Mouse (Mus musculus): ENCODE results near the gene Aurka. TPM values are rescaled to one million over a fixed set of nuclear protein-coding genes. Genes with fewer than 3 reads are reported as not detected.
A peak's percentile ranks its signal among the peaks of the same experiment; 100 is the strongest.

Aurka gene
- polyA plus RNA-seq, 1 experiment from 2014 or later, result 74.2 TPM

DNA sequence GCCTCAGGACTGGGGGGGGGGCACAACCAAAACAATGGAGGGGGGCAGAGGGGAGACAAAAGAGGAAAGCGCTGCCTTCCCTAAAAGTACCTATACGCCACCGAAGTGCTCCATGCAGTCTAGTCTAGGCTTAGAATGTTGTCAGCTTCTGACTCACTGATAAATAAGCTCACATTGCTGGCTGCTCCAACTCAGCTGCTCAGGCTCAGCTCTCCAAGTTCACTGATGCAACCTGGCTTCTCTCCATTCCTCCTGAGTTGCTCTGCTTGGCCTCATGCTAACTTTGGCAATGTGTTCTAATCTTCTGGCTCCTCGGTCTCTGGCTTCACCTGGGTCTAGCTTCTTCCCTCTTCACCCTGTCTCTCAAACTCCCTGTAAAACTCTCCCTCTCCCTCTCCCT lies 6.2 kb upstream of the Aurka start:
- Histone ChIP-seq H3K27me3 (replicated peaks; ENCODE audit: control insufficient read depth, insufficient read depth, low read length) (no peaks in the 10 kb centered on the region), H3K4me3 (ENCODE audit: low read depth, low read length) (no peak overlapping the region), H3K9ac (ENCODE audit: low read length) (no peak overlapping the region), H3K4me1 (ENCODE audit: control insufficient read depth, insufficient read depth, low read length) (peaks cover 3% of the 10 kb centered on the region; the same call in 1 of the 2 replicates), H3K36me3 (ENCODE audit: control insufficient read depth, insufficient read depth, low read length) (peaks cover 89% of the 10 kb centered on the region), H3K4me2 (ENCODE audit: low read length) (no peak overlapping the region), H3K27ac (ENCODE audit: low read depth, low read length) (no peak overlapping the region), H3K9me3 (replicated peaks; ENCODE audit: control insufficient read depth, low read length) (no peaks in the 10 kb centered on the region)
- DNase-seq (ENCODE audit: low spot score) (no peak), ATAC-seq (no peak)
- 93% methylated on average over 4 of the region's 4 CpGs for whole genome bisulfite sequencing

GRCm38 (mm10) chr2:172371258-172371657 lies 923 bp upstream of the Aurka start:
- Histone ChIP-seq H3K4me3 (ENCODE audit: low read depth, low read length) (peak overlapping the region; percentile 93), H3K4me2 (ENCODE audit: low read length) (peak overlapping the region; percentile 64), H3K36me3 (ENCODE audit: control insufficient read depth, insufficient read depth, low read length) (peaks cover 55% of the 10 kb centered on the region), H3K9me3 (replicated peaks; ENCODE audit: control insufficient read depth, low read length) (no peaks in the 10 kb centered on the region), H3K4me1 (ENCODE audit: control insufficient read depth, insufficient read depth, low read length) (peaks cover 16% of the 10 kb centered on the region), H3K27me3 (replicated peaks; ENCODE audit: control insufficient read depth, insufficient read depth, low read length) (no peaks in the 10 kb centered on the region), H3K9ac (ENCODE audit: low read length) (peak overlapping the region; percentile 91), H3K27ac (ENCODE audit: low read depth, low read length) (no peak overlapping the region)
- DNase-seq (ENCODE audit: low spot score) (no peak), ATAC-seq (no peak)
- 0% methylated on average over 11 of the region's 11 CpGs for WGBS

DNA sequence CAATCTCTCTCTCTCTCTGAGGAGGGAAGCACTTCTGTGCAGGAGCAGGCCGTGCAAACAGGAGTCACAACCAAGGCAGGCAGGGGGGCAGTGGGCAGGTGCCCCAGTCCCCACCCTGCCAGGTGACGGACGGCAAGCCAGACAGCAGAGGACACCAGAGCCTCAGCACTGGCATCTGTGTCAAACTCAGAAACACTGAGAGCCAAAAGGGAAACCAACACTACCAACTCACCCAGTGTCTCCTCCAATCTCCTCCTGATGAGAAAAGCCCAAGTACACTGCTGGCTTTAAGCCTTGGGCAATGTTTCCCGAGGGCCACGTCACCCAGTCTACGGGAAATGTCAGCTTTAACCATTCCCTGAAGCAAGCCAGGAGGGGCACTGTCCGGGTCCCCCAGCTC lies 7.2 kb downstream of the Aurka start:
- H3K4me3 ChIP-seq (ENCODE audit: low read depth, low read length), result no peak overlapping the region
- H3K36me3 ChIP-seq (ENCODE audit: control insufficient read depth, insufficient read depth, low read length), result peaks cover 90% of the 10 kb centered on the region
- H3K4me1 ChIP-seq (ENCODE audit: control insufficient read depth, insufficient read depth, low read length), result no peaks in the 10 kb centered on the region
- DNase-seq (ENCODE audit: low spot score) (no peak), ATAC-seq (no peak)
- no peak overlapping the region for H3K9ac ChIP-seq (ENCODE audit: low read length)
- WGBS, result 87% methylated on average over 7 of the region's 7 CpGs
- H3K4me2 ChIP-seq (ENCODE audit: low read length), result no peak overlapping the region
- no peaks in the 10 kb centered on the region for H3K27me3 ChIP-seq (replicated peaks; ENCODE audit: control insufficient read depth, insufficient read depth, low read length)
- no peak overlapping the region for H3K27ac ChIP-seq (ENCODE audit: low read depth, low read length)
- H3K9me3 ChIP-seq (replicated peaks; ENCODE audit: control insufficient read depth, low read length), result no peaks in the 10 kb centered on the region

DNA sequence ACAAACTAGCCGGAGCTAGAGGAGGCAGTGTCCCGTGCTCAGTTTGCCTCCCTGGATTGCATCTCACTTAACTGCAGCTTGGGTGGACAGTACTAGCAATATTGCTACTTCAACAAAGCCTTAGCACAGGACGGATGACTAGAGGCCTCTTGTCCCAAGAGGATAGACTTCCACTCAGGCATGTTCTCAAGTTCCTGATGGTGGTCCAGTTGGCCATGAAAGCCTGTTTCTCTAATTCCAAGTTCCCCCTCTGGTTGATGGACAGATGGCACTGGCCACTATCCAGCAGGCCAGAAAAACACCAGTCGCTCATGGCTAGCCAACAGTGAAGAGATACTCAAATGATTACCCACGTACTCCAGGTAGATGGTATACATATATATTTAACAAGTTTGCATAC lies 14.5 kb downstream of the Aurka start:
- 70% methylated on average over 5 of the region's 5 CpGs for WGBS
- ATAC-seq (no peak), DNase-seq (ENCODE audit: low spot score) (peak; percentile 39)
- H3K27me3 ChIP-seq (replicated peaks; ENCODE audit: control insufficient read depth, insufficient read depth, low read length), result no peaks in the 10 kb centered on the region
- H3K36me3 ChIP-seq (ENCODE audit: control insufficient read depth, insufficient read depth, low read length), result peaks cover 60% of the 10 kb centered on the region
- no peak overlapping the region for H3K4me3 ChIP-seq (ENCODE audit: low read depth, low read length)
- H3K9me3 ChIP-seq (replicated peaks; ENCODE audit: control insufficient read depth, low read length), result no peaks in the 10 kb centered on the region
- peak overlapping the region; percentile 45 for H3K27ac ChIP-seq (ENCODE audit: low read depth, low read length)
- peaks cover 27% of the 10 kb centered on the region for H3K4me1 ChIP-seq (ENCODE audit: control insufficient read depth, insufficient read depth, low read length)
- H3K4me2 ChIP-seq (ENCODE audit: low read length), result no peak overlapping the region
- no peak overlapping the region for H3K9ac ChIP-seq (ENCODE audit: low read length)

DNA sequence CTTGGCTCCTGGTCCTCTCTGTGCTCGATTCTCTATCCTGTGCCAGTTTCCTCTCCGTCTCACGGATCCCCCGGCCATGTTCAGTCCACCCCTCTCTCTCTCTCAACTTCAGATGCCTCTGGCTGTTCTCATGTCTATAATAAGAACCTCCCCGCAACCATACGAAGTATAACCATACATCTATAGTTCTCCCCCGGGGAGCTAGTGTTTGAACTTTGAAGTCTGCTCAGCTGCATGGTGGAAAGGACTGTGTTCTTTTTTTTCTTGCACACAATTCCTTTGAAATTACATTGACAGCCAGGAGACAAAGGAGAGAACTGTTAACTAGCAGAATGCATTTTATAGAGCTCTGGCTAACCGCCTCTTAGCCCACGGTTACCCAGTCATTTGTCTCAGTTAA lies 15.6 kb downstream of the Aurka start:
- peaks cover 52% of the 10 kb centered on the region for H3K36me3 ChIP-seq (ENCODE audit: control insufficient read depth, insufficient read depth, low read length)
- H3K4me1 ChIP-seq (ENCODE audit: control insufficient read depth, insufficient read depth, low read length), result peaks cover 27% of the 10 kb centered on the region
- no peak overlapping the region for H3K9ac ChIP-seq (ENCODE audit: low read length)
- H3K4me3 ChIP-seq (ENCODE audit: low read depth, low read length), result no peak overlapping the region
- H3K27me3 ChIP-seq (replicated peaks; ENCODE audit: control insufficient read depth, insufficient read depth, low read length), result no peaks in the 10 kb centered on the region
- no peaks in the 10 kb centered on the region for H3K9me3 ChIP-seq (replicated peaks; ENCODE audit: control insufficient read depth, low read length)
- H3K4me2 ChIP-seq (ENCODE audit: low read length), result no peak overlapping the region
- 0 out of 2 replicates have a peak, but pooled peaks have one; percentile 14 for ATAC-seq
- H3K27ac ChIP-seq (ENCODE audit: low read depth, low read length), result peak overlapping the region; percentile 45; the same call in 1 of the 2 replicates
- WGBS, result 41% methylated on average over 9 of the region's 9 CpGs
- DNase-seq (ENCODE audit: low spot score), result peak; percentile 52

GRCm38 (mm10) chr2:172353218-172353617 lies 17.1 kb downstream of the Aurka start:
- H3K9me3 ChIP-seq (replicated peaks; ENCODE audit: control insufficient read depth, low read length), result no peaks in the 10 kb centered on the region
- DNase-seq (ENCODE audit: low spot score) (peak; percentile 85), ATAC-seq (peak; percentile 76)
- peak overlapping the region; percentile 82 for H3K27ac ChIP-seq (ENCODE audit: low read depth, low read length)
- H3K36me3 ChIP-seq (ENCODE audit: control insufficient read depth, insufficient read depth, low read length), result peaks cover 38% of the 10 kb centered on the region
- 13% methylated on average over 9 of the region's 9 CpGs for WGBS
- no peak overlapping the region for H3K4me3 ChIP-seq (ENCODE audit: low read depth, low read length)
- H3K27me3 ChIP-seq (replicated peaks; ENCODE audit: control insufficient read depth, insufficient read depth, low read length), result no peaks in the 10 kb centered on the region
- H3K9ac ChIP-seq (ENCODE audit: low read length), result no peak overlapping the region
- H3K4me2 ChIP-seq (ENCODE audit: low read length), result no peak overlapping the region
- peaks cover 32% of the 10 kb centered on the region for H3K4me1 ChIP-seq (ENCODE audit: control insufficient read depth, insufficient read depth, low read length)

DNA sequence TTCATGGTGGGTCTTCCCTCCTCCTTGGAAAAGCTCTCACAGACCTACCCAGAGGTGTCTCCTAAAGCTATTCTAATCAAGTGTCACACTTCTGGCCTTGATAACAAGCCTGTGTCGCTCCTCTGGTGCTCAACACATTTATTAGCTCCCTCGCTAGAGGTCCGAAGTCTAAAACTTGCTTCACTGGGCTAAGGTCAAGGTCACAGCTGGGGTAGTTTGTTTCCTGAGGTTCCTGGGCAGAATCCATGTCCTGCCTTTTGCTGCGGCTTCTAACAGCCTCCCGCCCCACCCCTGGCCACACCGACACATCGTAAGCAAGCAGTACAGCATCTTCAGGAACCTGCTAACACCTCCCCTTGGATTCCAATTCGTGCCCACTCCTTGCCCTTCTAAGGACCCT lies 19.6 kb downstream of the Aurka start:
- H3K4me1 ChIP-seq (ENCODE audit: control insufficient read depth, insufficient read depth, low read length), result peaks cover 33% of the 10 kb centered on the region
- ATAC-seq, result no peak
- H3K9ac ChIP-seq (ENCODE audit: low read length), result no peak overlapping the region
- no peak overlapping the region for H3K27ac ChIP-seq (ENCODE audit: low read depth, low read length)
- H3K4me2 ChIP-seq (ENCODE audit: low read length), result no peak overlapping the region
- no peak for DNase-seq (ENCODE audit: low spot score)
- no peaks in the 10 kb centered on the region for H3K27me3 ChIP-seq (replicated peaks; ENCODE audit: control insufficient read depth, insufficient read depth, low read length)
- H3K36me3 ChIP-seq (ENCODE audit: control insufficient read depth, insufficient read depth, low read length), result peaks cover 14% of the 10 kb centered on the region
- 90% methylated on average over 8 of the region's 8 CpGs for WGBS
- no peak overlapping the region for H3K4me3 ChIP-seq (ENCODE audit: low read depth, low read length)
- H3K9me3 ChIP-seq (replicated peaks; ENCODE audit: control insufficient read depth, low read length), result no peaks in the 10 kb centered on the region

DNA sequence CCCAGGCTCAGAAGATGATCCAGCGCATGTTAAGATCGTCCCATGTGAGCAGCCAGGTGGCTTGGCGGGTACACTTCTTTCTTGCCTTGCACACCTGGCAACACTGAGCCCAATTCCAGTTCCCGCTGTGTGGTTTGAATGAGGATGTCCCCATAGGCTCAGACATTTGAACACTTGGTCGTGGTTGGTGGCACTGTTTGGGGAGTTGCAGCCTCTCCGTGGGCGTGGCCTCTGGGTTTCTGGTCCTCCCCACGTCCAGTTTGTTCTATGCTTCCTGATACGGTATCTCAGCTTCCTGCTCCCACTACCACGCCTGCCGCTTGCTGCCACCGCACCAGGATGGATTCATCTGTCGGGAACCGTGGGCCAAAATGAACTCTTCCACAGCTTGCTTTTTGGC lies 20.6 kb downstream of the Aurka start:
- no peak for DNase-seq (ENCODE audit: low spot score)
- no peaks in the 10 kb centered on the region for H3K9me3 ChIP-seq (replicated peaks; ENCODE audit: control insufficient read depth, low read length)
- H3K4me3 ChIP-seq (ENCODE audit: low read depth, low read length), result no peak overlapping the region
- H3K4me2 ChIP-seq (ENCODE audit: low read length), result no peak overlapping the region
- H3K27me3 ChIP-seq (replicated peaks; ENCODE audit: control insufficient read depth, insufficient read depth, low read length), result no peaks in the 10 kb centered on the region
- WGBS, result 82% methylated on average over 14 of the region's 14 CpGs
- no peak overlapping the region for H3K27ac ChIP-seq (ENCODE audit: low read depth, low read length)
- no peak for ATAC-seq
- peaks cover 32% of the 10 kb centered on the region for H3K4me1 ChIP-seq (ENCODE audit: control insufficient read depth, insufficient read depth, low read length)
- H3K36me3 ChIP-seq (ENCODE audit: control insufficient read depth, insufficient read depth, low read length), result peaks cover 10% of the 10 kb centered on the region; the same call in 1 of the 2 replicates
- no peak overlapping the region for H3K9ac ChIP-seq (ENCODE audit: low read length)

- Histone ChIP-seq H3K4me2 (ENCODE audit: low read length) (peak overlapping the region; percentile 95), H3K27me3 (replicated peaks; ENCODE audit: control insufficient read depth, insufficient read depth, low read length) (no peaks in the 10 kb centered on the region), H3K9ac (ENCODE audit: low read length) (peak overlapping the region; percentile 30; the same call in 1 of the 2 replicates), H3K9me3 (replicated peaks; ENCODE audit: control insufficient read depth, low read length) (no peaks in the 10 kb centered on the region), H3K4me3 (ENCODE audit: low read depth, low read length) (no peak overlapping the region), H3K36me3 (ENCODE audit: control insufficient read depth, insufficient read depth, low read length) (peaks cover 10% of the 10 kb centered on the region; the same call in 1 of the 2 replicates), H3K4me1 (ENCODE audit: control insufficient read depth, insufficient read depth, low read length) (peaks cover 26% of the 10 kb centered on the region), H3K27ac (ENCODE audit: low read depth, low read length) (peak overlapping the region; percentile 82; the same call in 1 of the 2 replicates)
- peak; percentile 82 for DNase-seq (ENCODE audit: low spot score)
- WGBS, result 50% methylated on average over 3 of the region's 3 CpGs
- no peak for ATAC-seq
Measured at GRCm38 (mm10) chr2:172348297-172348950, 21.9 kb downstream of the Aurka start.

Measured in forebrain, embryonic 14.5 days (tissue).